Comparison of ENCODE assay signal across 39 mouse cellular contexts in the genomic region with DNA sequence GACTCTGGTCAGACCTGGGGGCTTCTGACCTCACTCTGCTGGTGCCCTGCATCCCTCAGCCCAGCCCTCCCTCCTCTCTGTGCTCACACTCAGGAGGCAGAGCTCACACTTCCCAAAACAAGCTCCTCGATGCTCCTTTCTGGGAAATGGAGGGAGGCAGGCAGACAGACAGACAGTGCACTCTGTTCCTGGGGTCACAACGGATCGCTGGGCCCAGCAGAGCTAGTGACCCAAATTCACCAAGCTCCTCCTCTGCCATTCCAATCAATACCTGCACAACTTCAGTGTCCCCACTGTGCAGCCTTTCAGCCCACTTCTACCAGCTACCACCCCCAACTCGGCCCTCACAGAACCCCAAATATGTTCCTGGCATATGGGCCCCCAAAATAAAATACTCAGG. TPM values are rescaled to one million over a fixed set of nuclear protein-coding genes. Genes with fewer than 3 reads are reported as not detected.
A peak's percentile ranks its signal among the peaks of the same experiment; 100 is the strongest.
DNase-seq lines count a peak whose midpoint lies in the region; ATAC-seq lines count a peak whose summit lies in the region.
"Had no signal": no experiment of that assay in that cellular context is flagged by ENCODE, and none has a peak within 500 bp of the region (broad histone marks: within the 10 kb centered on the region; RNA-seq: fewer than 3 reads in every experiment).

No protein-coding gene starts in this region.

- DNase-seq in kidney, adult 9 months: peak; percentile 59
- DNase-seq in kidney, postnatal 4 days: no peak
- DNase-seq in liver: no peak
- DNase-seq in left cerebral cortex, adult 11 months (ENCODE audit: low spot score): no peak
- DNase-seq: adrenal gland, postnatal 14 days; cerebellum, adult 18-20 months; cerebellum, postnatal 10 days; gastrocnemius, adult 2 months; gastrocnemius, postnatal 36 days; heart, adult 2 months; heart, postnatal 10 days; layer of hippocampus, adult 9-11 months; lung, postnatal 36 days; right cerebral cortex, adult 18-20 months; spleen, adult 18-20 months; thymus, postnatal 14 days had no signal

- WGBS in liver, embryonic 12.5 days (ENCODE audit: insufficient replicate concordance): 90% methylated on average over 4 of the region's 4 CpGs
- WGBS in liver, embryonic 15.5 days (ENCODE audit: insufficient replicate concordance): 82% methylated on average over 4 of the region's 4 CpGs

- peaks cover 48% of the 10 kb centered on the region for H3K4me1 ChIP-seq in liver, embryonic 12.5 days
- peaks cover 45% of the 10 kb centered on the region for H3K4me1 ChIP-seq in liver, embryonic 15.5 days (replicated peaks)
- H3K4me1 ChIP-seq: embryonic facial prominence, embryonic 13.5 days; forebrain, embryonic 10.5 days; forebrain, embryonic 15.5 days; hindbrain, embryonic 15.5 days; midbrain, embryonic 12.5 days; neural tube, embryonic 12.5 days had no signal

- H3K9me3 ChIP-seq in liver, embryonic 12.5 days (replicated peaks): no peaks in the 10 kb centered on the region
- no peaks in the 10 kb centered on the region for H3K9me3 ChIP-seq in liver, embryonic 15.5 days (replicated peaks)
- H3K9me3 ChIP-seq: embryonic facial prominence, embryonic 13.5 days; forebrain, embryonic 10.5 days; forebrain, embryonic 15.5 days; heart, embryonic 13.5 days; hindbrain, embryonic 15.5 days; midbrain, embryonic 12.5 days; neural tube, embryonic 12.5 days had no signal

- no peak overlapping the region for H3K4me3 ChIP-seq in liver, embryonic 12.5 days
- no peak overlapping the region for H3K4me3 ChIP-seq in liver, embryonic 15.5 days (replicated peaks)
- H3K4me3 ChIP-seq: embryonic facial prominence, embryonic 13.5 days; forebrain, embryonic 10.5 days; forebrain, embryonic 15.5 days; gastrocnemius, adult 2 months; heart, adult 2 months; heart, embryonic 13.5 days; hindbrain, embryonic 15.5 days; midbrain, embryonic 12.5 days; myocyte; neural tube, embryonic 12.5 days had no signal

- no peak overlapping the region for H3K4me2 ChIP-seq in liver, embryonic 12.5 days
- H3K4me2 ChIP-seq in liver, embryonic 15.5 days: peak overlapping the region; percentile 51
- H3K4me2 ChIP-seq: embryonic facial prominence, embryonic 13.5 days; forebrain, embryonic 15.5 days; heart, embryonic 13.5 days; hindbrain, embryonic 15.5 days; midbrain, embryonic 12.5 days; neural tube, embryonic 12.5 days had no signal

- H3K36me3 ChIP-seq in liver, embryonic 12.5 days: peaks cover 100% of the 10 kb centered on the region
- H3K36me3 ChIP-seq in liver, embryonic 15.5 days (replicated peaks): peaks cover 100% of the 10 kb centered on the region

- no peak overlapping the region; the same call in 1 of the 2 replicates for H3K27ac ChIP-seq in liver, embryonic 12.5 days
- 0 out of 2 replicates have a peak overlapping the region, but pooled peaks have one; percentile 2 for H3K27ac ChIP-seq in liver, embryonic 15.5 days (replicated peaks)
- H3K27ac ChIP-seq: embryonic facial prominence, embryonic 13.5 days; forebrain, embryonic 10.5 days; forebrain, embryonic 15.5 days; gastrocnemius, adult 2 months; heart, adult 2 months; heart, embryonic 13.5 days; hindbrain, embryonic 15.5 days; liver, embryonic 14.5 days; midbrain, embryonic 12.5 days; neural tube, embryonic 12.5 days had no signal

- no peak overlapping the region for H3K9ac ChIP-seq in liver, embryonic 12.5 days
- H3K9ac ChIP-seq in liver, embryonic 15.5 days: no peak overlapping the region
- H3K9ac ChIP-seq: embryonic facial prominence, embryonic 13.5 days; forebrain, embryonic 15.5 days; heart, embryonic 13.5 days; hindbrain, embryonic 15.5 days; liver, embryonic 14.5 days; midbrain, embryonic 12.5 days; neural tube, embryonic 12.5 days had no signal

- ATAC-seq in liver, embryonic 12.5 days: peak; percentile 19; the same call in 1 of the 2 replicates
- ATAC-seq in liver, embryonic 15.5 days (ENCODE audit: insufficient read depth): no peak
- ATAC-seq in granulocyte monocyte progenitor cell, adult 5-6 weeks (replicated peaks; ENCODE audit: poor library complexity, severe bottlenecking): no peak
- ATAC-seq: forebrain, embryonic 15.5 days; inflammation-experienced regulatory T-cells, adult 6 months had no signal

- no peaks in the 10 kb centered on the region for H3K27me3 ChIP-seq in liver, embryonic 12.5 days (replicated peaks)
- no peaks in the 10 kb centered on the region for H3K27me3 ChIP-seq in liver, embryonic 15.5 days
- H3K27me3 ChIP-seq: embryonic facial prominence, embryonic 13.5 days; forebrain, embryonic 15.5 days; heart, embryonic 13.5 days; hindbrain, embryonic 15.5 days; midbrain, embryonic 12.5 days; neural tube, embryonic 12.5 days had no signal

RNA-seq across cellular contexts. Expression of a gene that starts 20.1 kb away (rescaled TPM):
- 0.06 and 0.08 TPM in 2 replicates for polyA plus RNA-seq in liver, embryonic 12.5 days (2016; fragmentation: Nextera tagmentation; extraction: Ambion mirVana)
- 0.05 TPM in 2 replicates for polyA plus RNA-seq in liver, embryonic 15.5 days (2015; fragmentation: Nextera tagmentation; extraction: Ambion mirVana)
- total RNA-seq in granulocyte monocyte progenitor cell, adult 5-6 weeks (2014; fragmentation: Nextera tagmentation): not detected in 2 replicates
- total RNA-seq in granulocyte monocyte progenitor cell, adult 5-6 weeks (2017): not detected in 2 replicates
- total RNA-seq: common myeloid progenitor, adult 5-6 weeks; gastrocnemius, adult 2 months; gastrocnemius, postnatal 36 days; heart, adult 2 months; heart, postnatal 10 days; hematopoietic stem cell, adult 5-6 weeks; left cerebral cortex, adult 18-20 months; megakaryocyte, adult 5-6 weeks; midbrain, postnatal 0 days had no signal
- polyA plus RNA-seq: embryonic facial prominence, embryonic 13.5 days; heart, adult 2 months; limb, embryonic 11.5 days had no signal

RNA-seq across cellular contexts. Expression of a gene that starts 23.1 kb away (rescaled TPM):
- 56.5 and 59.7 TPM in 2 replicates for polyA plus RNA-seq in liver, embryonic 12.5 days (2016; fragmentation: Nextera tagmentation; extraction: Ambion mirVana)
- polyA plus RNA-seq in liver, embryonic 15.5 days (2015; fragmentation: Nextera tagmentation; extraction: Ambion mirVana): 39.7 and 43.9 TPM in 2 replicates
- 10.2 and 10.3 TPM in 2 replicates for total RNA-seq in granulocyte monocyte progenitor cell, adult 5-6 weeks (2014; fragmentation: Nextera tagmentation)
- 8.6 and 8.9 TPM in 2 replicates for total RNA-seq in granulocyte monocyte progenitor cell, adult 5-6 weeks (2017)

RNA-seq across cellular contexts. Expression of a gene that starts 37.5 kb away (rescaled TPM):
- not detected in 2 replicates for polyA plus RNA-seq in liver, embryonic 12.5 days (2016; fragmentation: Nextera tagmentation; extraction: Ambion mirVana)
- polyA plus RNA-seq in liver, embryonic 15.5 days (2015; fragmentation: Nextera tagmentation; extraction: Ambion mirVana): not detected in 2 replicates
- total RNA-seq in granulocyte monocyte progenitor cell, adult 5-6 weeks (2014; fragmentation: Nextera tagmentation): not detected in 2 replicates
- not detected in 2 replicates for total RNA-seq in granulocyte monocyte progenitor cell, adult 5-6 weeks (2017)
- total RNA-seq: adrenal gland, postnatal 14 days; common myeloid progenitor, adult 5-6 weeks; gastrocnemius, adult 2 months; gastrocnemius, postnatal 36 days; heart, adult 2 months; heart, postnatal 10 days; hematopoietic stem cell, adult 5-6 weeks; left cerebral cortex, adult 18-20 months; left cerebral cortex, postnatal 14 days; megakaryocyte, adult 5-6 weeks; midbrain, postnatal 0 days had no signal
- polyA plus RNA-seq: embryonic facial prominence, embryonic 13.5 days; forebrain, embryonic 10.5 days; forebrain, embryonic 15.5 days; frontal cortex, adult 2 months; heart, adult 2 months; heart, embryonic 13.5 days; inflammation-experienced regulatory T-cells, adult 6 months; limb, embryonic 11.5 days; liver, embryonic 14.5 days; lung, embryonic 16.5 days; midbrain, embryonic 12.5 days; midbrain, postnatal 0 days; myocyte; stomach, embryonic 16.5 days had no signal

RNA-seq across cellular contexts. Expression of a gene that starts 48.8 kb away (rescaled TPM):
- not detected in 2 replicates for polyA plus RNA-seq in liver, embryonic 12.5 days (2016; fragmentation: Nextera tagmentation; extraction: Ambion mirVana)
- polyA plus RNA-seq in liver, embryonic 15.5 days (2015; fragmentation: Nextera tagmentation; extraction: Ambion mirVana): not detected in 2 replicates
- total RNA-seq in granulocyte monocyte progenitor cell, adult 5-6 weeks (2014; fragmentation: Nextera tagmentation): not detected in 2 replicates
- total RNA-seq in granulocyte monocyte progenitor cell, adult 5-6 weeks (2017): not detected in 2 replicates
- total RNA-seq: common myeloid progenitor, adult 5-6 weeks; hematopoietic stem cell, adult 5-6 weeks; megakaryocyte, adult 5-6 weeks; midbrain, postnatal 0 days had no signal
- polyA plus RNA-seq: embryonic facial prominence, embryonic 13.5 days; forebrain, embryonic 10.5 days; forebrain, embryonic 15.5 days; frontal cortex, adult 2 months; heart, adult 2 months; heart, embryonic 13.5 days; hindbrain, embryonic 15.5 days; inflammation-experienced regulatory T-cells, adult 6 months; limb, embryonic 11.5 days; lung, embryonic 16.5 days; midbrain, embryonic 12.5 days; midbrain, postnatal 0 days; myocyte; stomach, embryonic 16.5 days had no signal

RNA-seq across cellular contexts. Expression of a gene that starts 48.9 kb away (rescaled TPM):
- polyA plus RNA-seq in liver, embryonic 12.5 days (2016; fragmentation: Nextera tagmentation; extraction: Ambion mirVana): not detected in 2 replicates
- 0.17 and 0.25 TPM in 2 replicates for polyA plus RNA-seq in liver, embryonic 15.5 days (2015; fragmentation: Nextera tagmentation; extraction: Ambion mirVana)
- total RNA-seq in granulocyte monocyte progenitor cell, adult 5-6 weeks (2014; fragmentation: Nextera tagmentation): not detected in 2 replicates
- not detected in 2 replicates for total RNA-seq in granulocyte monocyte progenitor cell, adult 5-6 weeks (2017)
- total RNA-seq: common myeloid progenitor, adult 5-6 weeks; gastrocnemius, adult 2 months; gastrocnemius, postnatal 36 days; heart, postnatal 10 days; hematopoietic stem cell, adult 5-6 weeks; left cerebral cortex, adult 18-20 months; left cerebral cortex, postnatal 14 days; megakaryocyte, adult 5-6 weeks; midbrain, postnatal 0 days had no signal
- polyA plus RNA-seq: embryonic facial prominence, embryonic 13.5 days; forebrain, embryonic 10.5 days; forebrain, embryonic 15.5 days; frontal cortex, adult 2 months; heart, adult 2 months; heart, embryonic 13.5 days; hindbrain, embryonic 15.5 days; limb, embryonic 11.5 days; midbrain, embryonic 12.5 days; midbrain, postnatal 0 days; myocyte had no signal
